Mouse (Mus musculus) large intestine, adult 2 months (tissue): ENCODE data around the gene Apol9b. TPM values are rescaled to one million over a fixed set of nuclear protein-coding genes. Genes with fewer than 3 reads are reported as not detected.
"Not testable (repeated sequence)": the region's sequence is repeated elsewhere in the genome, so short reads cannot be mapped to it uniquely, and the experiment has no call there.

ENCODE experiments used
- DNase-seq: peaks from one replicate; pipeline ENCODE4 v3.0.0-alpha.2; 2012; ENCODE audit warnings: low read depth, low spot score
- WGBS: fragments of 180-500 bp; shearing (Covaris S2); methylation state at CpG from one replicate; pipeline ENCODE4 v1.1.7; 2018; 5-methylcytosine and 5-hydroxymethylcytosine counted together
- polyA plus RNA-seq: library from polyadenylated mRNA; depleted of rRNA; stranded (reverse); fragments of >200 nt; gene quantifications from 2 replicates; pipeline ENCODE4 v1.2.3, GENCODE M21; 2012; rRNA removed

Apol9b gene
- polyA plus RNA-seq, result 16.8 and 44.4 TPM in 2 replicates

- WGBS, result 14% methylated on average over 1 of the region's 4 CpGs
- DNase-seq, result not testable (repeated sequence)
These were observed at the start of gene Apol9b for GRCm38 (mm10) chr15:77728739-77729138. TSS of gene Apol9b (plus strand) at chr15:77729039.

- WGBS, result 11% methylated on average over 11 of the region's 11 CpGs
- DNase-seq, result not testable (repeated sequence)
These were observed 44.9 kb upstream of the Apol9b start for GRCm38 (mm10) chr15:77683944-77684343.

- 7% methylated on average over 20 of the region's 20 CpGs for WGBS
- DNase-seq, result not testable (repeated sequence)
These were observed 37.1 kb upstream of the Apol9b start for GRCm38 (mm10) chr15:77691532-77692311.

DNA sequence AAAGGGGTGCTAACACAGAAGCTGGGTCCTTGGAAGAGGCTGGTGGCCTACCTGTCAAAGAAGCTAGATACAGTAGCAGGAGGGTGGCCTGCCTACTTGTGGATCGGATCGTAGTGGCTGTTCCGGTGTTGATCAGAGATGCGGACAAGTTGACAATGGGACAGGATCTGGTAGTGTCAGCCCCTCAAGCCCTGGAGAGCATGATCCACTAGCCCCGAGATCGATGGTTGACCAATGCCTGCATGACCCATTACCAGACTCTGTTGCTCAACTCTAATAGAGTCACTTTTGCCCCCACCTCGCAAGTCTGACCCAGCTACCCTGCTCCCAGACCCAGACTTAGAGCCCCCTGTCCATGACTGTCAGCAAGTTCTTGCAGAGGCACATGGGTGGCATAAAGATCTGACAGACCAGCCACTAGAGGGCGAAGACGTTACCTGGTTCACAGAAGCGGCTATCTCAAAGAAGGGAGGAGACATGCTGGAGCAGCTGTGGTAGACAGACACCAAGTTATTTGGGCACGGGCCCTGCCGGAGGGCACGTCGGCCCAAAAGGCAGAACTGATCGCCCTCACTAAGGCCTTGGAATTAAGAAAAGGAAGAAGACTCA, 34.0 kb upstream of the Apol9b start:
- 26% methylated on average over 11 of the region's 15 CpGs for WGBS
- not testable (repeated sequence) for DNase-seq

DNA sequence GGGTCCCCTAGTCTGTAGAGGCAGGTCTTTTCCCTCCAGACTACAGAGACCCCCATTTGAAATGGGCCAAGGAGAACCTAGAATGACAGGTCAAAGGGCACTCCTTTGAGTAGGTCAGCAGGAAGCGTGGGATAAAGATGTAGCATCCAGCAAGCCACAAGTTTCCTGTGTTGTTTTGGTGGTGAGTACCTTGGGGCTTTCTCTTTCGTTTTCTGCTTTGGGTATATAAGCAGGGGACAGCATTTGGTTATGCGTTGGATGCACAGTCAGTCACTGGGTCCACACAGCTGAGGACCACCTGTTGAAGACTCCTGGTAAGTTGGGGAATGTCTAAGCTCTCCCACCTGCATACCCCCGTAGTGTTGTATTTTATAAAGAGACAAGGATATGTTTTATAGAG, 30.2 kb upstream of the Apol9b start, which contains the start of gene Apol7e:
Gene Apol7e (plus strand): TSS at position 202 of the 400 bp plus-strand sequence.
- DNase-seq, result not testable (repeated sequence)
- 82% methylated on average over 4 of the region's 4 CpGs for WGBS

- DNase-seq, result not testable (repeated sequence)
- WGBS, result 83% methylated on average over 3 of the region's 3 CpGs
These were observed 23.5 kb upstream of the Apol9b start for GRCm38 (mm10) chr15:77705306-77705705.

DNA sequence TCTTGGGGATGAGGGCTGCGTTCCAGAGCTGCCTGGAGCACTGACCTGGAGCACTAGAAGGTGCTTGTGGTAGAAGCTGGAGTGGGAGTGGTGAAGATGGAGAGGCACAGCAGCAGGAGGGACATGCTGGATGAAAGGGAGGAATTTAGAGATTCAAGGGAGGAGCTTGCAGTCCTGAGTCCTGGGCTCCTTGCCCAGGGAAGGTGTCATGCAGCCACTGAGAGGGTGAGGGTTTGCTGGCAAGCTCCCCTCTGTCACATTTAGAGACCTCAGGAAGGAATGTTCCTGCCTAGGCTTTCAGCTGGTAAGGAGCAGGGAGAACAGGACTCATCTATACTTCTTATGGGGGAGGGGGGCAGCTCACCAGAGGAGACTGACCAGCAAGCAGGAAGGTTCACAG, 19.9 kb upstream of the Apol9b start:
- not testable (repeated sequence) for DNase-seq
- 90% methylated on average over 1 of the region's 1 CpGs for WGBS

- DNase-seq, result not testable (repeated sequence)
- WGBS, result 49% methylated on average over 2 of the region's 6 CpGs
These were observed 10.6 kb upstream of the Apol9b start for GRCm38 (mm10) chr15:77718240-77718639.

- no CpG with 5 or more reads among the region's 3 CpGs for WGBS
- not testable (repeated sequence) for DNase-seq
These were observed 7.3 kb upstream of the Apol9b start for GRCm38 (mm10) chr15:77721509-77721908.

DNA sequence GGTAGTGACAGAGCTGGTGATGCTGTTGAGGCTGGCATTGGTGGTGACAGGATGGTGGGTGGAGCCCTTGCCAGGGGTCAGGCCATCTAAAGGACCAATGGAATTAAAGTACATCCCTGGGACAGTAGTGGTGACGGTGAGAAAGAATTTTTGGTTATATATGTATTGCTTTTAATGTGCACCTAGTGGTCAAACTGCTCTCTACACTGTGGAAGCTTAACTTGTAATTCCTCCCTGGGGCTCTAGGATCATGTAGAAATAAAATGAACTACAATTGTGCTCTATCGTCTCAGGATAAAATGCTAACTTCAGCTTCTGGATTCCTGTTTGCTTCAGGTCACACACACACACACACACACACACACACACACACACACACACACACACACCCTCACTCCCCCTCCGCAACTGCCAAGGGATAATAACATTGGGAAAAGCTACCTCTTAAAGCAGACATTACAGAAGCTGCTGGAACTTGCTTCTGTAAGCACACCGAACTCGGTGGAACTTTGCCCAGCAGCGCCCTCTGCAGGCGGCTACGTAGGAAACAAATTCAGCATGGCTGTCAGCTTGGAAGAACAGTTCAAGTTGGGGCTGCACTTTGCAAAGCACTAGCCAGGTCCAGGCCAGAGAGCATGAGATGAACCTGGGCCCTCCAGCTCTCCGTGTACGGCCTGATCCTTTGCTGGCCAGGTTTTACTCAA, 4.5 kb upstream of the Apol9b start:
- DNase-seq, result not testable (repeated sequence)
- 17% methylated on average over 4 of the region's 10 CpGs for WGBS

GRCm38 (mm10) chr15:77725393-77726020, 3.3 kb upstream of the Apol9b start:
- WGBS, result 68% methylated on average over 6 of the region's 6 CpGs
- DNase-seq, result not testable (repeated sequence)

DNA sequence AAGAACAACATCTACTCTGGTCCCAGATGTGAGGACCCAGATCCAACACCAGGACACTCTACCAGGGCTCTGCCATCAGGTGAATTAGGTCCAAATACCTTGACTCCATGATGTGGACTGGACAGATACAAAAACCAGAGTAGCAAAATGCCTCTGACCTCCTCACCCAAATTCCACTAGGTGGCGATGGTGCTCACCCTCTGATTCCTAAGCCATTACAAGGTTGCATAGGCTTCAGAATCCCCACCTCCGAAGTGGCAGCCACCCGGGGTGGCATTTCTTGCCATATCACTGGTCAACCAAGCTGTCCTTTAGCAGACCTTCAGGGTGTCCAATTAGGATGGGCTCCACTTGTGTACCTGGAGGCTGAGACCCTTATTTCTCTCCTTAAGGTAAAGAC, 1.7 kb upstream of the Apol9b start:
- 0% methylated on average over 3 of the region's 3 CpGs for WGBS
- DNase-seq, result not testable (repeated sequence)

GRCm38 (mm10) chr15:77727745-77728144, 1.1 kb upstream of the Apol9b start:
- WGBS, result 45% methylated on average over 3 of the region's 3 CpGs

GRCm38 (mm10) chr15:77731605-77732004, 2.8 kb downstream of the Apol9b start:
- DNase-seq, result no peak
- WGBS, result 91% methylated on average over 5 of the region's 5 CpGs

More at GRCm38 (mm10) chr15:77727745-77728144, 1.1 kb upstream of the Apol9b start:
- not testable (repeated sequence) for DNase-seq

- WGBS, result 87% methylated on average over 10 of the region's 10 CpGs
- DNase-seq, result not testable (repeated sequence)
These were observed 4.0 kb downstream of the Apol9b start for GRCm38 (mm10) chr15:77732851-77733250.

DNA sequence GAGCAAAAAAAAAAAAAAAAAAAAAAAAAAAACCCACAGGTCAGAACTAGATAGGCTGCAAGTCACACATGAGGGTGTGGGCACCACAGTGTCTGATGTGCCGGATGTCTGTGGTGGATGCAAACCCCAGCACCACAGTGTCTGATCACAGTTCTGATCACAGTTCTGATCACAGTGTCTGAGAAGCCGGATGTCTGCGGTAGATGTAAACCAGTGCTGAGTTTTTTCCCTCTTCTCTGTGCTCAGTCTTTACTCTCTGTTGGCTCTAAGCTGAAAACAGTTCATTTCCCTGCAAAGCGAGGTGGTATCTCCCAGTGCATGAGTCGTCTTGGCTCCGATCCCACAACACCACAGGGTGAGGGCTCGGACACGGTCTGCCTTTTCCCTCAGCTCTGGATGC, 4.5 kb downstream of the Apol9b start:
- 43% methylated on average over 8 of the region's 8 CpGs for WGBS
- DNase-seq, result not testable (repeated sequence)

GRCm38 (mm10) chr15:77733903-77734302, 5.1 kb downstream of the Apol9b start:
- WGBS, result 63% methylated on average over 4 of the region's 4 CpGs
- not testable (repeated sequence) for DNase-seq

DNA sequence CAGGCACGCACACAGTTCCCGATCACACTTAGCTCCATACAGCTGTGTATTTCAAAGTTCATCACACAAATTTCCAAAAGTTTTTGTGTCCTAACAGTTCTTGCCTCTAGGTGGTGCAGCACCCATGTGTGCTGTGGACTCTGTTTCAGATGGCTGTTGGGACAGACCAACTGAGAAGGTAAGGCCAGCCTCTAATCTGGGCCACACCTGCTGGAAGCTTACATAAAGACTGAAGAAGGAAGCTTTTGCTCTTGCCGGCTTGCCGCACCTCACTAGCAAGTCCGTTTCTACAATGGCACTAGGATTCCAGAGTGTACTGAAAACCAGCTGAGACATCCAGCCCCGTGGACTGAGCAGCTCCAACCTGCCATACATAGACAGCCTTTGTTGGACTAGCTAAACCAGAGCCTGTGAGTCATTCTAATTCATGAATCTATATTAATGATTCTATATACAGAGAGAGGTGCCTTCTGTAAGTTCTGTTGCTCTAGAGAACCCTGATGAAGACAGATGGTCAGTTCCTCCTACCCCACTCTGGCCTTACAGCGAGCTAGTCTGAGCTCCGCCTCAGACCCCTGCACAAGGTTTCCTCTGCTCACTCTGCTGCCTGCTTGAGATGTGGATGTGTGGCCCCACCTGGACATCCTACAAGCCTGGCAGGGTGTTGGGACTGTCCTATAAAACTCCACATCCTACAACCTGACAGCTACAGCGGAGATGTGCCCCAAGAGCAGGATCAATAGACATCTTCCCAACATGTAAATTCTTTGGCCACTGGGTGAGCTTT, 11.9 kb downstream of the Apol9b start:
- DNase-seq, result peak; percentile 40
- 43% methylated on average over 9 of the region's 9 CpGs for WGBS

- 75% methylated on average over 6 of the region's 6 CpGs for WGBS
- not testable (repeated sequence) for DNase-seq
These were observed 12.7 kb downstream of the Apol9b start for GRCm38 (mm10) chr15:77741556-77741955.
